Mouse (Mus musculus) stomach, postnatal 0 days (tissue): Measurements from ENCODE around the gene Vps11. TPM values are rescaled to one million over a fixed set of nuclear protein-coding genes. Genes with fewer than 3 reads are reported as not detected.

Experiments
- ATAC-seq: fragments of 200-750 bp; cut with Nextera tagmentation; 2 replicates; pipeline ENCODE4 v1.8.0; 2017; ENCODE audit not compliant: low FRiP score, low TSS enrichment
- DNase-seq: peaks from one replicate; pipeline ENCODE4 v3.0.0-alpha.2; 2016; ENCODE audit warnings: low spot score
- H3K27ac ChIP-seq: fragments of 300-500 bp; sonication (generic); replicated peaks from 2 replicates; pipeline ENCODE4 v1.5.1; 2014; ENCODE audit warnings: mild to moderate bottlenecking, control low read depth
- H3K27me3 ChIP-seq: fragments of 300-500 bp; sonication (generic); 2 replicates; pipeline ENCODE4 v1.6.1; 2014; ENCODE audit warnings: low read length; ENCODE audit not compliant: control insufficient read depth, insufficient read depth
- H3K36me3 ChIP-seq: fragments of 300-500 bp; sonication (generic); 2 replicates; pipeline ENCODE4 v1.6.1; 2014; ENCODE audit warnings: low read length, mixed read lengths; ENCODE audit not compliant: control insufficient read depth, insufficient read depth
- H3K4me1 ChIP-seq: fragments of 300-500 bp; sonication (generic); replicated peaks from 2 replicates; pipeline ENCODE4 v1.6.1; 2014; ENCODE audit warnings: antibody characterized with exemption; ENCODE audit not compliant: control insufficient read depth, insufficient read depth
- H3K4me2 ChIP-seq: fragments of 300-500 bp; sonication (generic); replicated peaks from 2 replicates; pipeline ENCODE4 v1.6.1; 2014; ENCODE audit warnings: low read depth, mild to moderate bottlenecking, control low read depth, moderate library complexity
- H3K4me3 ChIP-seq: fragments of 300-500 bp; sonication (generic); 2 replicates; pipeline ENCODE4 v1.5.1; 2014; ENCODE audit warnings: low read depth, low read length, control low read depth
- H3K9ac ChIP-seq: fragments of 300-500 bp; sonication (generic); 2 replicates; pipeline ENCODE4 v1.6.1; 2014; ENCODE audit warnings: mild to moderate bottlenecking, low read length, control low read depth, mixed read lengths
- H3K9me3 ChIP-seq: fragments of 300-500 bp; sonication (generic); 2 replicates; pipeline ENCODE4 v1.6.1; 2016; ENCODE audit warnings: low read length; ENCODE audit not compliant: control insufficient read depth
- CTCF ChIP-seq: IDR thresholded peaks from 2 replicates; pipeline ENCODE4 v1.5.1; 2016; ENCODE audit warnings: antibody characterized with exemption, low read depth, mild to moderate bottlenecking, moderate library complexity
- EP300 ChIP-seq: optimal IDR thresholded peaks from 2 replicates; pipeline ENCODE3; 2016; ENCODE audit warnings: antibody characterized with exemption
- WGBS: fragments of 180-500 bp; shearing (Covaris S2); extraction: QIAGEN DNeasy Blood & Tissue Kit; methylation state at CpG from one replicate; pipeline ENCODE4 v1.1.7; 2014; 5-methylcytosine and 5-hydroxymethylcytosine counted together
- polyA plus RNA-seq: library from polyadenylated mRNA; unstranded; fragments of >200 nt; fragmentation: Nextera tagmentation; extraction: Ambion mirVana; gene quantifications from 2 replicates; pipeline ENCODE4 v1.2.1, GENCODE M21; 2015

The Vps11 gene
- polyA plus RNA-seq, 1 experiment from 2014 or later: 15.8 TPM

DNA sequence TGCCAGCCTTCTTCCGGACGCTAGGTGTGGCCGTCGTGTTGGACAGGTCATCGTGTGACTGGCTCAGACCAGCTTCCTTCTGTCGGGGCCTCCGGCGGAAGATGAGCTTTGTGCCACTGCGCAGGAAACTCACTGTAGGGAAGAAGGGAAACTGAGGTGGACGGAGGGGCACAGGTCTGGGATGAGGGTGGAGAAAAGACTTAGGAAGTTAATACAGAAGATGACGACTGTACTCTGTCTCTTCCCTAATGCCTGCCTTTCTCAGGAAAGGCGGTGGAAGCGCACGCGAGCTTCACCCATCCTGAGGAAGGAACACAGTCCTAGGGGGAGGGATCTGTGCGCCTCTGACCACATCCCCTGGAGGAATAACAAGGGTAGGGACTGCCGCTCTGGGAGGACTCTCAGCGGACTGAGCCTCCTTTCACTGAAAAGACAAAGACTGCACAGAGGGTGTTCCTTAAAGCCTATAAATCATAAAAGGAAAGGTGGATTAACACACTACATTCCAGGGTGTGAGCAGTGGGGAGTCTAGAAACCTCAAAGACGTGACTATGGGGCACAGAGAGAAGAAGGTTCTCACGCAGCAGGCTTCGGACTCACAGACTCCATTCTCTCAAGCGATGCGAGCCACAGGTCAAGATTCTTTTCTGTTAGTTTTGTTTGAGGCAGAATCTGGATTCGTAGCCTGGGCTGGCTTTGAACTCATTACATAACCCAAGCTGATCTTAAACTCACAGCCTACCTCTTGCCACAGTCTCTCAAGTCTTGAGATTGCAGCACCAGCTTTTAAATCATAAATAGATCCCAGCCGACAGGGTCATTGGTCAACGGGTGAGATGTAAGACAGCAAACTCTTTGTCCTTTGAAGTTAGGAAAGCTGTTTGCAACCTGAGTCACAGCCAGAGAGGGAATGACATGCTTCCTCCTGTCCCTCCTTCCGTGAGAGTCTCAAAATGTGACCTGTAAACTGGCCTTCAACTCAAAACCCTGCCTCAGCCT lies 50.0 kb downstream of the Vps11 start:
- no peaks in the 10 kb centered on the region for H3K9me3 ChIP-seq
- DNase-seq: peak; percentile 44
- WGBS: 21% methylated on average over 27 of the region's 27 CpGs
- H3K27ac ChIP-seq: peak overlapping the region; percentile 71
- no peaks in the 10 kb centered on the region for H3K27me3 ChIP-seq
- H3K4me2 ChIP-seq: peak overlapping the region; percentile 21
- H3K9ac ChIP-seq: no peak overlapping the region; the same call in 1 of the 2 replicates
- peaks cover 18% of the 10 kb centered on the region for H3K36me3 ChIP-seq
- H3K4me3 ChIP-seq: no peak overlapping the region
- no peaks in the 10 kb centered on the region for H3K4me1 ChIP-seq
- ATAC-seq: peak; percentile 67
- TF ChIP-seq CTCF (peak; percentile 25; the same call in 1 of the 2 replicates), EP300 (peak; percentile 53)

DNA sequence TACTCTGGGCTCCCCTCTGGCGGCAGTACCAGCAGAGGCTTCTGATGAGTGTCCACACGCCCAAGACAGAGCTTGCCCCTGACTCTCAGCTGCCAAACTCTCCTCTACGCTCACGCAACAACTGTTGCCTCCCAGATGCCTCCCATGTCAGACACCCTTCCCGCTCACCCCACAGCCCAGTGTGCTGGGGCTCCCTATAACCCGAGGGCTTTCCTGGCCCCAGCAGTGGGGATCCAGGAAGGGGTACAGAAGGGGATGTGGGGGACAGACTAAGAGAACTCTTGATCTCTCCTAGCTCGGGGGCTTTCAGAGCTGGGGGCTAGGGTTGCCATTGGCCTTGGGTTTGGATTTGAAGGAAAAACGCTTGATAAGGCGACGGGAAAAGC lies 50.7 kb downstream of the Vps11 start:
- TF ChIP-seq EP300: no peak
- TF ChIP-seq CTCF: no peak
- H3K4me3 ChIP-seq: no peak overlapping the region
- 0 out of 2 replicates have a peak, but pooled peaks have one; percentile 2 for ATAC-seq
- peak overlapping the region; percentile 71 for H3K27ac ChIP-seq
- no peaks in the 10 kb centered on the region for H3K27me3 ChIP-seq
- H3K9ac ChIP-seq: 0 out of 2 replicates have a peak overlapping the region, but pooled peaks have one; percentile 8
- peaks cover 13% of the 10 kb centered on the region for H3K36me3 ChIP-seq
- DNase-seq: no peak
- H3K9me3 ChIP-seq: no peaks in the 10 kb centered on the region
- peak overlapping the region; percentile 21 for H3K4me2 ChIP-seq
- WGBS: 41% methylated on average over 10 of the region's 10 CpGs
- no peaks in the 10 kb centered on the region for H3K4me1 ChIP-seq

DNA sequence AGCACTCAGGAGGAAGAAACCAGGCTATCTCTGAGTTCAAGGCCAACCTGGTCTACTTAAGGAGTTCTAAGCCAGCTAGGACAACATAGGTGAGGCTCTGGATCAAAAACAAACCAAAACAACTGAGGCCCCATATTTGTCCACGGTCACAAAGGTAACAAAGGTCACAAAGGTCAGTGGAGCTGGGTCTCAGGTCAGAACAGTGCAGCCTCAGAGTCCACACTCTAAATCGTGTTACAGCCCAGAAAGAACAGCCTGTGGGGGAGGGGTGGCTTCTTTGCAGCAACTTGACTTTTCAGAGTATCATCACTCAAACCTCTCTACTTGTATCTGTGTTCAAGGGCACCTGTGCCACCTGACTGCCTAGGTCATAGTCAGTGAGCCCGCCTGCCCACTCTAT lies 51.7 kb downstream of the Vps11 start:
- no peak for DNase-seq
- no peaks in the 10 kb centered on the region for H3K4me1 ChIP-seq
- ATAC-seq: no peak
- no peaks in the 10 kb centered on the region for H3K27me3 ChIP-seq
- no peak overlapping the region for H3K9ac ChIP-seq
- no peak overlapping the region for H3K4me3 ChIP-seq
- H3K4me2 ChIP-seq: no peak overlapping the region
- 58% methylated on average over 3 of the region's 3 CpGs for WGBS
- peaks cover 3% of the 10 kb centered on the region for H3K36me3 ChIP-seq
- TF ChIP-seq CTCF (no peak), EP300 (no peak)
- no peak overlapping the region for H3K27ac ChIP-seq
- no peaks in the 10 kb centered on the region for H3K9me3 ChIP-seq

DNA sequence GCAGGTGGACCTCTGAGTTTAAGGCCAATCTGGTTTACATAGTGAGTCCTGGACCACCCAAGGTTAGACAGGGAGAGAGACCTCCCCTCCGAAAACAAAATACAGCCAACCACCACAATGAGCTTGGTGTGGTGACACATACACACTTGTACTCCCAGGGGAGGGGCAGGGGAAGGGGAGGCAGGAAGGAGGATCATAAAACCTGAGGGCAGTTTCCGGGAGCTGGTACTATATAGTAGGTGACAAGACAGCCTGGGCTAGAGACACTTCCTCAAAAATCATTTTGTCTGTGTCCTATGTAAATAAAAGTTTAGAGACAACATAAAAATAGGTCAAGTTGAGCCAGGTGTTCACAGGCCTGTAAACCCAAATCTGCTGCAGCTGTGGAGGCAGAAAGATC lies 54.2 kb downstream of the Vps11 start:
- DNase-seq (no peak), ATAC-seq (no peak)
- no peak overlapping the region for H3K4me2 ChIP-seq
- H3K36me3 ChIP-seq: peaks cover 1% of the 10 kb centered on the region
- H3K9ac ChIP-seq: no peak overlapping the region
- no peaks in the 10 kb centered on the region for H3K4me1 ChIP-seq
- no peaks in the 10 kb centered on the region for H3K9me3 ChIP-seq
- TF ChIP-seq EP300 (no peak), CTCF (no peak)
- no peak overlapping the region for H3K27ac ChIP-seq
- H3K4me3 ChIP-seq: no peak overlapping the region
- H3K27me3 ChIP-seq: no peaks in the 10 kb centered on the region
- 80% methylated on average over 2 of the region's 2 CpGs for WGBS

DNA sequence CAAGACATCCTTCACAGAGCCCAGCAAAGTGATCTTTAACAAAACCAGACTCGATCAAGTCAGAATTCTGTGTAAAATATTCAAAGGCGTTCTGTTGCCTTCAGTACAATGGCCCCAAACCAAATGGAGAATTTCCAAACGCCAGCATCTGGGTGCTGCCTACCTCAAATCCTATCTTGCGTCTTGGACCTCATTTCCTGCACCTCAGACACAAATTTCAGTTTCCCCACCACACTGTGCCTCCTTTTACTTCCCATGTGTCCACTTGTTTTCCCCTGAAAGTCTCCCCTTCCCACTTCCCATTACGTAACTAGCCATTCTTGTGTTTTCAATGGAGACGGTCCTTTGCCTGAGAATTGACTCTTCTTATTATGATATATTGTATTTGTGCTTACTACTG lies 54.9 kb downstream of the Vps11 start:
- Histone ChIP-seq H3K36me3 (peaks cover 5% of the 10 kb centered on the region), H3K4me2 (no peak overlapping the region), H3K27ac (no peak overlapping the region), H3K4me3 (no peak overlapping the region), H3K9me3 (no peaks in the 10 kb centered on the region), H3K9ac (no peak overlapping the region), H3K4me1 (no peaks in the 10 kb centered on the region), H3K27me3 (no peaks in the 10 kb centered on the region)
- TF ChIP-seq EP300: no peak
- no peak for TF ChIP-seq CTCF
- DNase-seq (no peak), ATAC-seq (no peak)
- WGBS: 91% methylated on average over 6 of the region's 6 CpGs
